Mouse (Mus musculus) T-cell, adult 2 months (primary cell): ENCODE data around the gene H2-Eb2.
A peak's percentile ranks its signal among the peaks of the same experiment; 100 is the strongest.

Experiments
- DNase-seq: peaks from one replicate; pipeline ENCODE4 v3.0.0; 2022; ENCODE audit warnings: low spot score

Gene H2-Eb2

DNA sequence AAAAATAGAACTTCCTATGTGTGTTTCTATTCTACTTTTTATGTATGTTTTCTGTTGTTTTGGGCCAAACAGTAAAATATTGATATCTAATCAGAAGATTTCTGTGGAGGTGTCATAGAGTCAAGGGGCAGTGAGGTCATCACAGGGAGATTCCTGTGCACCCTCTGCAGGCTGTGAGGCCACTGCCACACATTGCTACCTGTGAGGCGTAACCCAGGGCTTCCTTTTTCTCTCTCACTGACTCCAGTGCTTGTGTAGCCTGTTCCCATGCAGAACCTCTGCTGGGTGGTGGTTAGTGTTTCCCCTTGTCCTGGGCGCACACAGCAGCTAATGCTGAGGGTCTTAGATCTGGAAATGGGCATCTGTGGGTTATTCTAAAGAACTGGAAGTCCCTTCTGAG lies 19.1 kb upstream of the H2-Eb2 start:
- no peak for DNase-seq

DNA sequence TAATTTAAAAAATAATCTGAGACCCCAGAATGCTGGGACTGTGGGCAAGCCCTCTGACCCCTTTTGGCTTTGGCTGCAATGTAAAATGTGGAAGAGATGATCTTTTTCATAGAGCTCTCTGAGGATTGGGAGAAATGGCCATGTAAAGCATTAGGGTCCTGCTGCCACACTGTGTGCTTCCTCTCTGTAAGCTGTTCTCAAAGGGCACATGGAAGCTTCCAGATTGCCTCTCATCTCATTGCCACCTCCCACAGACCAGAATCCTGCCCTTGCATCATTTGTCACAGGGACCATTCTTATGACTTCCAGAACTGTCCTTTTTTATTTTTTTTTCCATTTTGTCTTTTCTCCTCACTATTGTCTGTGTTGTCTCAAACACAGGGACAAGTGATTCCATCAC lies 18.2 kb upstream of the H2-Eb2 start:
- DNase-seq: no peak

DNA sequence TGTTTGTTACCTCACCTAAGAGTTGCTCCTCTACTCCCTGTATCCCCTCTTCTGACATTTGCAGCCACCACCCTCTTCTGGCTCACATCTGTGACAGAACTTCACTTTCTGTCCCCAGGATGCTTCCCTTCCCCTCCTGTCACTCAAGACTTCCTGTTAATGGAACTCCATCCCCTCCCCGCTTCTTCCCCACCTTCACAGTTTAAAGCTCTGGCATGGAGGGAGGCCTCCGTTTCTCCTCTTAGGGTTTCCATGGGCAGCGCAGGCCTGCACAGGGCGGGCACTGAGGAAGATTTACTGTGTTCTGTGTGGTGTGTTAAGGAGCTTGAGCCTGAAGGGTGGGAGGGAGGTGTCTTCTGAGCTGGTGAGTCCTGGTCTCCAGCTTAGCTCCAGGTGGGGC lies 17.3 kb upstream of the H2-Eb2 start:
- DNase-seq: no peak

DNA sequence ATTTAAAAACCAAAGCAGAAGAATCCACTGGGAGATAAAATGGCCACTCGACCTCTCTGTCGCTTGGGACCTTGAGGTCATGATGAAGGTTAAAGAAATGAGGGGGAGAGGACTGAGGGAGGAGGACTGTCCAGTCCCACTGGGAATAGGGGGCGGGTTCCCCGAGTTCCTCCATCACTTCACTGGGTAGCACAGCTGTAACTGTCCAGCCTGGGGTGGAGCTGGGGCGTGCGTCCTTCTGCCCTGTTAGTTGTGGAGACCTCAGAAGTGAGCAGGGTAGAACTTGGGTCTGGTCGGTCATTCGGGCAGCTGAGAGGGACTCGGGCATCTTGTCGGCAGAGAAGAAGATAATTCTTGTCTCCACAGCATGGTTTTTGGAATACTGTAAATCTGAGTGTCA lies 16.2 kb upstream of the H2-Eb2 start:
- DNase-seq: no peak

DNA sequence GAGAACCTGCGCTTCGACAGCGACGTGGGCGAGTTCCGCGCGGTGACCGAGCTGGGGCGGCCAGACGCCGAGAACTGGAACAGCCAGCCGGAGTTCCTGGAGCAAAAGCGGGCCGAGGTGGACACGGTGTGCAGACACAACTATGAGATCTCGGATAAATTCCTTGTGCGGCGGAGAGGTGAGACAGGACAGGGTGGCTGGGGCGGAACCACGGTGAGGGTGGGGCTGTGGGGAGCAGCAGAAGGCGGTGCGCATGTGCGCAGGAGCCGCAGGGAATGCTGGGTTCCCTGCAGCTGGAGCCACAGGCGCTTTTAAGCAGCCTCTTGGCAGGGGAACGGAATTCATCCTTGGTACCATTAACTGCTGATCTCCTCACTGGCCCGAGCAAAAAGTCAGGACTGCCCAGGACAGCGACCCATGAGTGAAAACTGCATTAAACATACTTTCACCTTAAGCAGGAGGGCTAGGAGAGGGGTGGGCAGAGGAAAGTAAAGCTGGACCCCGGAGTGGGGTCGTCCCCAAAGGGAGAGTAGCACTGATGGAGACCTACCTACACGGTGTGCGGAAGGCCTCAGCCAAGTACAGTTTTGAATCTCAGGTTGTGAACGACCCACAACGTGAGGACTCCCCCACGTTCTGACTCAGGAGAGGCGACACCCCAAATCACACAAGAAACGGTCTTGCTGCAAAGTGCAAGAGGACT lies 15.6 kb upstream of the H2-Eb2 start:
- DNase-seq: peak; percentile 65

DNA sequence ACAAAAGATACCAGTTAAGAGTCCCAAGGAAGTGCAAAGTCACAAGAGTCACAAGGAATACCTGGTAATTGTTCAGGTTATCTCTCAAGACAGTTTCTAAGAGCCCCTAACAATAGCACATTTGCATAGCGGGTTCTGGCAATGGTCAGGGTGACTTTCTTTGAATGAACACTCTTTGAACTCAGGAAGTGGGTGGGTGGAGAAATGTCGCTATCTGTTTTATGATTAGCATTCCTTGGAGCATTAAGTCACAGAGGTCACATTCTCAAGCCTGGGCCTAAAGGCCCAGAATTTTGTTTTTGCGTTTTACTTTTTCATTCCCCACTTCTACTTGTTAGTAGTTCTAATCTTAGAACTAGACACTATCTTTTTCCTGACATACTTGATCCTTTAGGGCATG lies 14.9 kb upstream of the H2-Eb2 start:
- DNase-seq: peak; percentile 40

DNA sequence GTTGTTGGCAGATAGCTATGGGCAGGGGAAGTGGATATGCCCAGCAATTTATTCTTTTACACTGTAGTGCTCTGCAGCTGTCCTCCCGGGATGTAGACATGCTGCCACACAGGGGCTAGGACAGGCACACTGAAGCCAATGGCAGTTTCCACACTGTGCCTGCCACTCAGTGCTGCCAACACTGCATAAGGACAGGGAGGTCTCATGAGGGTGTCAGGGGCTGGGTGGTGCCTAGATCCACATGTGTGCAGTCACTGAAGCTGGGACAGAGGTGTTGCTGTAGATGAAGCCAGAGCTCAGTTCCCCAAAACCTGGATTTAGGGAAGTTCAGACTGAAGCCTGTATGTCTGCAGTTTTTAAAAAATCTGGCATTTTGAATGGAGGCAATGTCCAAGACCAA lies 13.3 kb upstream of the H2-Eb2 start:
- DNase-seq: no peak

DNA sequence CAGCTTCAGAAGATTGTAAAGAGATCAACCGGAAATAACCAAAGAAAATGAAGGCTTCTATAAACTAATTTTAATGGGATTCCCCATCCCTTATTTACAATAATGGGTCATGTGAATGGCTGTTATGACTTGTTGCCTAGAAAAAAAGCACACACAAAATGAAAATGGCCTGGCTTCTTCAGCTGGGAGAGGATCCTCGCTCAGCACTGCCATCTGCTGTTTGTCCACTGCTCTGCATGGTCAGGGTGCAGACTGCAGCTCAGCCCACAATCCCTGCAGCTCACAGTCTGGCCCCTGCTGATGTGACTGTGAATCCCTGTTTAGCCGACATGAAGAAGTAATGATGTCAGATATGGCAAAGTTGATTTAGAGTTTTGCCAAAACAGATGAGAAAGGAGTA lies 12.1 kb upstream of the H2-Eb2 start:
- DNase-seq: peak; percentile 81

DNA sequence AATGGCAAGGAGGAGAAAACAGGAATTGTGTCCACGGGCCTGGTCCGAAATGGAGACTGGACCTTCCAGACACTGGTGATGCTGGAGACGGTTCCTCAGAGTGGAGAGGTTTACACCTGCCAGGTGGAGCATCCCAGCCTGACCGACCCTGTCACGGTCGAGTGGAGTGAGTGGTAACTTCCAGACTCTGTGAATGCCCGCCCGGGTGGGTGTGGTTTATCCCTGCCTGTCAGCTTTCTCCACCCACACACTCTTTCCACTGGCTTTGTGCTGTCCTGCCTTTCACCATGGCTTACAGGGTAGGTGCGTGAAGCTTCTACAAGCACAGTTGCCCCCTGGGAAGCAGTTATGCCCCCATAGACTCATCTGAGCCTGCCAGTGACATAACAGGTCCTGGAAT lies 11.2 kb upstream of the H2-Eb2 start:
- no peak for DNase-seq

DNA sequence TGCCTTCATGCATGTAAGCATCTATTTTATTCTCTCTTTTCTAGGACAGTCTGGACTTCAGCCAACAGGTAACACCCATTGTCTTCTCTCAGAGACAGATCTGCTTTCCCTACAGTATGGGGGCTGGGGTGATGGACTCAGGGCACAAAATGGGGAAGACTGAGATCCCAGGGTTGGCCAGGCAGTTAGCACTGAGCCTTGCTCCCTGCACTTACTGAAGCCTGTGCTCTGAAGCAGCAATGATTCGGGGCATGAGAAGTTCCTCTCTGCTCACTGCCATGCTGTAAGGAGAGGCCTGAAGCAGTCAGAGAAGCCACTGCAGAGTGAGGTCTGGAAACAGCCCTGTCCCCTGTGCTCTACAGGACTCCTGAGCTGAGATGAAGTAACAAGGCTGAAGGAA lies 10.0 kb upstream of the H2-Eb2 start:
- DNase-seq: no peak

DNA sequence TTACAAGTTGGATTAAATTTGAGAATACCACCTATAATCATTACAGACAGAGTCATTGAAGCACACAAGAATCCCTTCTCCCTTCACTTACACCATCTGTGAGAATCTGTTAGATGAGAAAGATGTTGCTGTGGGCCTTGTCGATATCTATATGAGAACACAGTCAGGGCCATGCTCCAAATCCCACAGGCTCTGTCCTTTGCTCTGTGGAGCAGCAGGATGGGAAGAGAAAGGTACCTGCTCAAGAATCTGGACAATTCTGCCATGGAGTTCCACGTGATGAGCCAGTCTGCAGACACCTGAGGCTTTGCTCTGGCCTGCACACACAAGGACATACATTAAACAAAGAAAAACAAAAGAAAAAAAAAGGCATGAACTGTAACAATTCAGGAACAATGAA lies 8.8 kb upstream of the H2-Eb2 start:
- DNase-seq: no peak

DNA sequence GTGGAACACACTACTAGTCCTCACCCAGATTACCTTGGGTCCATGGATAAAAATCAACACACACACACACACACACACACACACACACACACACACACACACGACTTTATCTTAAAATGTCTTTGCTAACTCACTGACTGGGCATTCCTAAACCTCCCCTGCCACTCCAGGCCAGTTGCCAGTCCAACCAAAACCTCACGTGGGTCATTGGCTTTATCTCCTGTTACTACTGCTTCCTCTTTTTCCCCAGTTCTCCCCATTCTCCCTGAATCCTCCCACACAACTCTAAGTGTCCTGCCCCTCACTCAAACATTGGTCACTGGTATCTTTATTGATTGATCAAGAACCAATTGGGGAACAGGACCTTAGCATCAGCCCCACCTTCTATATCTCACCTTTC lies 8.2 kb upstream of the H2-Eb2 start:
- DNase-seq: no peak

DNA sequence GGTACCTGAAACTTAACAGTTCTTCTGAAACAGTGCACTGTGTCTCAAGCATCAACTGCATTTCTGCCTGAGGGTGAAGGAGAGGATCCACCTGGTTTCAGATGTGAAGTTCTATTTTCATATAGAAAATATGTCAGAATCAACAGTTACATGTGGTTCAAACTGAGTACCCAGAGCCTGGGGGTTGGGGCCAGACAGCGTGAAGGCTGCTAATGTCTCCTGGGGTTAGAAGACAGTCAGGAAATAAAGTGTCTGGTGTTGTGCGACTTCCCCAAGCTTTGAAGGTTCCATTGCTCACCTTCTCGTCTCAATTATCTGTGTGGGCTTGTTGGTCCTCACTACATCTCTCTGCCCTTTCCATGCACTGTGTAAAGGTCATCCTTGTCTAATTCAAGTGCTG lies 908 bp downstream of the H2-Eb2 start:
- no peak for DNase-seq

DNA sequence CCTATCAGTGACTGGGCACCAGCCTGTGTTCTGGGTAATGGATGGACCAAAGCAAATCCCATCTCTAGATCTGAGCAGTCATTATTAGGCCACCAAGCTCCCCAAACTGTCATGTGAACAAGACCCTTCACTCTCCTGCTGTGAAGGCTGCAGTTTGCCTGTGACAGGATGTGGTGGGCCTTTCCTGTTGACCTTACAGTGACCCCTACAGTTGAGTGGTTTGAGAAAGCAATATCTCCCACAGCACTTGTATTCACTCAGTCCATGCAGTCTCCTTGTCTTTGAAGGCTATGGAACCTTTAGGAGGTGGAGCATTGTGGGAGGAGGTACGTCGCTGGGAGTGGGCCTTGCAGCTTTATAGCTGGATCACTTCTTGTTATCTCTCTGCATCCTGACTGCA lies 4.3 kb downstream of the H2-Eb2 start:
- DNase-seq: peak; percentile 75

DNA sequence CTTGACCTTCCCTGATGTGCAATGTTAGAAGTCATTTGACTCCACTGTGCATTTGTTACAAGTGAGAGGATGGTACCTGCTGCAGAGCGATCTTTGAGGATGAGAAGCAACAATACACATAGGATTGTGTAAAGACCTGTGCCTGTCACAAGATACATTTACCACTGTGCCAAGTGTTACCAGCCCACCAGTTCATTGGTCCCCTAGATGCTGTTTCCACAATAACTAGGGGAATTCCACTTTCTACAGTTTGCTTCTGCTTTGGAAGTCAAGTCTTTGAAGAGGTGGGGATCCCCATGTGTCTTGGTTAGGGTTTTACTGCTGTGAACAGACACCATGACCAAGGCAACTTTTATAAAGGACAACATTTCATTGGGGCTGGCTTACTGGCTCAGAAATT lies 5.7 kb downstream of the H2-Eb2 start:
- DNase-seq: no peak

DNA sequence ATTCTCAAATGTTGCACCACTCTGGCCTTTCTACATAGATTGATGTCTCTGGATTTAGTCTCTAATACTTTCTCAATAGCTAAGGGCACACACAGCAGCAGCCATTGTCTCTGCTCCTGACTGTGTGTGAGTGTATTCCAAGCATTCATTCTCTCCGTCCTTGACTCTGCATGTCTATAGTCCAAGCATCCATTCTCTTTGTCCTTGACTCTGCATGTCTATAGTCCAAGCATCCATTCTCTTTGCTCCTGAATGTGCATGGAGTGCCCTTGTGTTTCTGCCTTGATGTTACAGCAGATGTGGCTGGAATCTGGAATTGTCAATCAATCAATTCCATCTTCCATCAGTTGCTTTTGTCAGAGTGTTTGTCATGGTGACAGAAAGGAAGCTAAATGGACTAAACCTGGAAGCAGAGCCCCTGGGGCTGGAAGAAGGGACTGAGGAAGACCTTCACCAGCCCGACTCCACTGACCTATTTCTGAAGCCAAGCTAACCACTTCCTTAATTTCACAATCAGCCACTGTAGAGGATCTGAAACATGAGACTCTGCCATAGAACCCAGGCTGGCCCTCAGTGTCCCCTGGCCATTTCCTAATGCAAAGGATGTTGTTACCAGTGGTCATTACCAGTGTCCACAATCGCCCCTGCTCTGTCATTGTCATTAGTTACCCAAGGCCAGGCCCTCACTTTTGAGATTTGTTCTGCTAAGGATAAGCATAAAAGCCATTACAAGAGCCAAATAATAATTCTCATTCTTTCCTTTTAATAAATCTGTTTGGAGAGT lies 15.3 kb downstream of the H2-Eb2 start:
- no peak for DNase-seq

DNA sequence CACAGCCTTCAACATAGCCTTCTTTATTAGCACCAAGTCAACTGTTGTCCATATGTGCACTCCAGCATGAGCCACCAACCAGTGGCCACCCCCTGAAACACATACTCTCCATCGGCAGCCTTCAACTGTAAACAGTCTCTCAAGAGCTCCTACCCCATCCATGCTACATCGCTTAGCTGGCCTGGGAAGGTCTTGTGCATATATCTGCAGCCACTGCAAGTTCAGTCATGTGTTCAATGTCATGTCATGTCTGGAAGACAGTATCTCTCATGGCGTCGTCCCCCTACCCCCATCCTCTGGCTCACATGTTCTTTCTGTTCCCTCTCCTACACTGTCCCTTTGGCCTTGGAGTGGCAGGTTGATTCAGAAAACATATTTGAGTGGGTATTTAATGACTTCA lies 19.4 kb downstream of the H2-Eb2 start:
- no peak for DNase-seq

DNA sequence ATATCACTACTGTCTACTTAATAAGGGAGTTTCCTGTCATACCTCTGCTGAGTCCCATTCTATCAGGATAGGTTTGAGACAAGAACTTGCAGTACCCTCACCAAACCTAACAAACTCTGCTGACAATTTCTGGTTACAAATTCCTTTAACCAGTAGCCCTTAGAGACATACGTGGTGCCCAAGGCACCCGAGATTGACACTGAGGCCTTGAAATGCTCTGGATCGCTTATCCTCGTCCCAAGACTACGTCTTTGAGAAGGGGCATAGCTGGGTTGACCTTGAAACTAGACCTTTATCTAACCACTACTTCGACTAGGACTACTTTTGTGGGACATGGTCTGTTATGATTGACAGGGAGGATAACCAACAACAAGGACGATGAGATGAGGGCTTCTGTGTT lies 20.0 kb downstream of the H2-Eb2 start:
- no peak for DNase-seq

DNA sequence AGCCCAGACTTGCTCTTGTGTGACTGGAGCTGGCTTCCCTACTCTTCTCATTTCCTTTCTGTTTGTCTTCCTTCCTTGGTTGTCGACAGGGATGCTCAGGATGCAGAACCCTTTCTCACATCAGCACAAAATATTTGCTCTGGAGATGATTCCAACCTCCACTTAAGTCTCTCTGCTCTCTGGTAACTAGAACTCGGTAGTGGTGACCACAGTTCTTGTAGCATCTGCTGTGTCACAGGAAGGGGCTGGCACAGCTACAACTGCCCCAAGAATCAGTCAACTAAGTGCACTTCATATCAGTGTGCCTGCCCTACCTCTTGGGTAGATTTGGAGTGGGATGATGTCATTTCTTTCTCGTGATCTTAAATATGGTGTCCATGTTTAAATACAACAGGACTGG lies 20.6 kb downstream of the H2-Eb2 start:
- no peak for DNase-seq

DNA sequence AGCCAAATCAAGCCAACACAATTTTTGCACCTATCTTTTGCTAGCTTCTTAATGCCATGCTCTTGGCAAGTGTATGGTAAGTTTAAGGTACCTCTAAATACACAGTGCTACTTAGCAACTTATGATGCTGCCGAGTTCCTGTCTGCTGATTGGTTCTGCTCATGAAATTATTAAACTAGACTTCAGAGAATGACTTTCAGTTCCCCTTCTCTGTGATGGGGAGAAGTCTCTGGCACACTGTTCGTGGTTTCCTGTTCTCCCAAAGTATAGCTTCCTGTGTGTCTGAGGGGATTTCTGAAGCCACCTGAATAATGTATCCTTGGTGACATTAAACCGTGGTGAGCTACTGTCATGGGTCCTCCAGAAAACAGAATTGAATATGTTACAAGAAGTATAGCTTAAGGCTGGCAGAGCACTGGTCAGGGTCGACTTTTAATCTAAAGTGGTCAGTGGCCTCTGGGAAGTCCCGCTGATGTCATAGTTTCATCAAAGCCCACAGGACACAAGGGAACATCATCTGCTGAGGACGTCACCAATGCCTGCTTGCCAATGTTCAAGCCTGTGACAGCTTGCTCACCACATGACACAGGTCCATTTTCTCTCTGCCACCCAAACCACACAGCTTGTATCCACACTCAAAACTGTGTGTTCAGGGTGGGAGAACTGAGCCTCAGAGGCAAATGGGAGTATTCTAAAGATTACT lies 22.3 kb downstream of the H2-Eb2 start:
- DNase-seq: peak; percentile 75

DNA sequence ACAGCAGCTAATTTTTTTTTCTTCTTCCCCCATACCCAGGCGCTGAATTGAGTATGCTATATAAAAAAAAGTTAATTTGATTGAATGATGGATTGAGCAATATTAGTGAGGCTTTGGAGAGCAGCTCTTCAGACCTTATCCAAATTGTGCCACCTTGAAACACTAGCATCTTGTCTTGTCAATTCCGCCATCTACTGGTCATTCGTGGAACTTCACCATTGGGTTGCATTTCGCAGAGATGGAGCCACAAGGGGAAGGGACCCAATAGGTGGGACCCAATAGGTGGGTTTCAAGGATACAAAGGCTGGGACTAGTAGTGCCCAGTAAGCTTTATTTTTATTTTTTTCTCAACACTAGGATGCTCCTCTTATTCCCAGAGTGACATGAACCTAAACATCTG lies 24.0 kb downstream of the H2-Eb2 start:
- DNase-seq: peak; percentile 77

DNA sequence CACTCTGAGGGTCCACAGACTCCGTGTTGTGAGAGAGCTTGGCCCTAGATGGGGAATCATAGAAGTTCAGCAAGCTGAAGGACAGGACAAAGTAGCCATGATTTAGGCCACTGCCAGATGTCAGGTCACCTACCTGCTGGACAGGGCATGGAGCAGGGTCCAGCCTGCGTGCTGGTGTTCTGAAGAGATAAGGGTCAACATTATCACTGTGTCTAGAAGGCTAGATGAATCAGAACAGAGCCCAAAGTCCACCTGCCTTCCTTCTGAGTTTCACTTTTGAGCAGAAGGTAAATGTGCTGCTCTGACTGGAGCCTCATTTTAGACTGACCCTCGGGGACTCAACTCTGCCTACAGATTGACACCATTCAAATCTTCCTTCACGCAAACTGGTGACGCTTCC lies 29.1 kb downstream of the H2-Eb2 start, which contains the start of gene Btnl2:
Gene Btnl2, plus strand, starts transcription at position 284 of the 400 bp plus-strand sequence.
- DNase-seq: no peak

DNA sequence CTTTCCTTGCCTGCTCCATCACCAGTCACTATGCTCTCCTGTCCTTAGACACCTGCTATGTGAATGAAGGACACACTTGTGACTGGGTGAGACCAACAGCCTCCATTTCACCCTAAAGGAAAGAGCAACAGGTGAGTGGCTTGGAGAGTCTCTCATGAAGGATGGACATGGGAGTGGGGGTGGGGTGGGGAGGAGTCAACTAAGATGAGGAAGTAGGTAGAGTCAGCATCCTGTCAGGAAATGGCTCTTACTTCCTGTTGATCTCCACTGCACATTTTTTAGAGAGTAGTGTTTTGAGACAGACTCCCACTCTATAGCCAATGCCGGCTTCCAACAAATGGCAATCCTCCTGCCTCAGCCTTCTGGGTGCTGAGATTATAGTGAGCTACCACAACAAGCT lies 29.5 kb downstream of the H2-Eb2 start:
- DNase-seq: peak; percentile 54
